Mouse (Mus musculus) limb, embryonic 12.5 days (tissue): ENCODE measurements around the gene Actr1a. TPM values are rescaled to one million over a fixed set of nuclear protein-coding genes. Genes with fewer than 3 reads are reported as not detected.
A peak's percentile ranks its signal among the peaks of the same experiment; 100 is the strongest.

Experiments used
- ATAC-seq: fragments of 200-750 bp; cut with Nextera tagmentation; 2 replicates; pipeline ENCODE4 v1.8.0; 2017; ENCODE audit warnings: low read depth, moderate TSS enrichment; ENCODE audit not compliant: insufficient number of reproducible peaks, insufficient read depth, low FRiP score, low TSS enrichment
- H3K27ac ChIP-seq: fragments of 300-500 bp; sonication (generic); 2 replicates; pipeline ENCODE4 v1.5.1; 2016; ENCODE audit warnings: mild to moderate bottlenecking, moderate library complexity
- H3K27me3 ChIP-seq: fragments of 300-500 bp; sonication (generic); 2 replicates; pipeline ENCODE4 v1.6.1; 2016; ENCODE audit warnings: mild to moderate bottlenecking, moderate library complexity
- H3K36me3 ChIP-seq: fragments of 300-500 bp; sonication (generic); 2 replicates; pipeline ENCODE4 v1.6.1; 2016; ENCODE audit warnings: mild to moderate bottlenecking, moderate library complexity
- H3K4me1 ChIP-seq: fragments of 300-500 bp; sonication (generic); replicated peaks from 2 replicates; pipeline ENCODE4 v1.6.1; 2016
- H3K4me2 ChIP-seq: fragments of 300-500 bp; sonication (generic); 2 replicates; pipeline ENCODE4 v1.6.1; 2016; ENCODE audit warnings: mild to moderate bottlenecking, moderate library complexity
- H3K4me3 ChIP-seq: fragments of 300-500 bp; sonication (generic); replicated peaks from 2 replicates; pipeline ENCODE4 v1.5.1; 2016; ENCODE audit warnings: mild to moderate bottlenecking
- H3K9ac ChIP-seq: fragments of 300-500 bp; sonication (generic); replicated peaks from 2 replicates; pipeline ENCODE4 v1.6.1; 2016; ENCODE audit warnings: mild to moderate bottlenecking, moderate library complexity
- H3K9me3 ChIP-seq: fragments of 300-500 bp; sonication (generic); 2 replicates; pipeline ENCODE4 v1.6.1; 2016; ENCODE audit warnings: mild to moderate bottlenecking, moderate library complexity
- WGBS: fragments of 180-500 bp; shearing (Covaris S2); methylation state at CpG from one replicate; pipeline ENCODE4 v1.1.7; 2016; 5-methylcytosine and 5-hydroxymethylcytosine counted together
- polyA plus RNA-seq: library from polyadenylated mRNA; unstranded; fragments of >200 nt; fragmentation: Nextera tagmentation; extraction: Ambion mirVana; gene quantifications from 2 replicates; pipeline ENCODE4 v1.2.1, GENCODE M21; 2016

Actr1a gene
- polyA plus RNA-seq, 1 experiment from 2014 or later = 147 TPM

DNA sequence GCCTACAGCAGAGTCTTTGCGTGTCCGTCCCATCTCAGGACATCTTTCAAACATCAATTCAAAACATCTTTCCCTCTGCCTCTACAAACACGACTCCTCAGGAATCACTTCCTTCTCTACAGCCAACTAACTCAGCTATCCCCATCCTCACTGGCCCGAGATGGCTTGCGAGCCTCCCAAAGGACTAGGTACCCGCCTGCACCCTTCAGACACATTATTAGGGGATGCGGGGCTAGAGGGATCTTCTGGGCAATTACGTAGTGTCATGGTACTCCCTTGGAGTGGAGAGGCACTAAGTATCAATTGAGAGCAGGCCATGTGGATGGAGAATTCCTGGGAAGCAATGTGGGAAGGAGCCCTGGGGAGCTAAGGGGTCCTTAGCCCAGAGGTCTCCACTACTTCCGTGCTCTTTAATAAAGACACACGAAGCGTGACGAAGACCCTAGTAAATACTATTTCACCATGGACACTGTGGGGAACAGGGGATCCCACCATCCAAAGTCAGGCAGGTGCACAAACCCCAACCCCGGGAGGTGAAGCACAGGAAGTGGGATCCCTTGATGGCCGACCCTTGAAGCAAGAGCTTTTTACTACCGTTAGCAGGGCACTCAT lies 57.7 kb downstream of the Actr1a start:
- Histone ChIP-seq H3K9me3 (no peaks in the 10 kb centered on the region), H3K9ac (peak overlapping the region; percentile 77), H3K4me1 (peaks cover 7% of the 10 kb centered on the region), H3K4me2 (peak overlapping the region; percentile 79), H3K27me3 (peaks cover 9% of the 10 kb centered on the region; the same call in 1 of the 2 replicates), H3K27ac (0 out of 2 replicates have a peak overlapping the region, but pooled peaks have one; percentile 50), H3K4me3 (peak overlapping the region; percentile 71), H3K36me3 (0 out of 2 replicates have a peak, but pooled peaks cover 3% of the 10 kb centered on the region)
- 0 out of 2 replicates have a peak, but pooled peaks have one; percentile 20 for ATAC-seq
- WGBS = 38% methylated on average over 15 of the region's 15 CpGs

DNA sequence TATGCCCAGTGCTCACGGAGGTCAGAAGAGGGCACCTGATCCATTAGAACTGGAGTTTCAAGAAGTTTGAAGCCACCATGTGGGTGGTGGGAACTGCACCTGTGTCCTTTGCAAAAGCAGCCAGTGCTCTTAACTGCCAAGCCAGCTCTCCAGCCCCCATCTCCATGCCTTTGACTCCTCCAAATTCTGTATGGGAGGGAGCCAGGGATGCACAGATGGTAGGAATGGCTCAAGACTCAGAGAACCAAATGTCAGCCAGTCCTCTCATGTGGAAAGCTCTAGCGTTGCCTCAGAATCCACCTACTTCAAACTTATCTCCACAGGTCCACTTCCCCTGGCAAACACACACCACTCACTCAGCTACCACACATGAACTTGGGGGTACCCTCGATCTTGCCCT lies 61.6 kb downstream of the Actr1a start:
- no peaks in the 10 kb centered on the region for H3K9me3 ChIP-seq
- 89% methylated on average over 3 of the region's 3 CpGs for WGBS
- H3K9ac ChIP-seq = no peak overlapping the region
- peaks cover 28% of the 10 kb centered on the region for H3K36me3 ChIP-seq
- no peak for ATAC-seq
- no peak overlapping the region for H3K4me2 ChIP-seq
- H3K4me3 ChIP-seq = no peak overlapping the region
- H3K27me3 ChIP-seq = peaks cover 6% of the 10 kb centered on the region
- peaks cover 20% of the 10 kb centered on the region for H3K4me1 ChIP-seq
- no peak overlapping the region for H3K27ac ChIP-seq

DNA sequence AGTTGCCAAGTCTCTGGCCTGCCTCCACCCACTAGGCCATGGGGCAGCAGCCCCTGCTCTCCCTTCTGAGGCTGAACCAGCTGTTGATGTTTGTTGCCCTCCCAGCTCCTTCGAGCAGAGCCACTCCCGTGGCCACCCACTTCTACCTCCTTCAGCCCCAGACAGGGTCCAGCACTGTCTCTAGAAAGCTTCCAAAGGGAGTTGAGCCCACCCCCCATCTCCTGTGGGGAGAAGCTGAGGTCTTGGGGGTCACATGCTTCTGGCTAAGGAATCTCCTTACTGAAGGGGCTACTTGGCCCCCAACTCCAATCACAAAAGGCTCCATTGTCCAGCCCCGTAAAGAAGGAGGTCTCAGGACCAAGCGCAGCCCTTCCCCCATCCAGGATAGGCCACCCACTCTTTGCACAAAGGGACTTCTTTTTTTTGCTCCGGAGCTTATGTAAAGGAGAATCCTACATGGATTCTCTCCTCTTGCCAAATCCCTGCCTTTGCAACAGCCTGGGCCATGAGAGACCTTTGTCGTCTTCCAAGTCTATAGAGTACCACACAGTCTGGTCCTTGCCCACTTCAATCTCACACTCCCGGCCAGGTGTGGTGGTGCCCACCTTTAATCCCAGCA lies 62.7 kb downstream of the Actr1a start:
- ATAC-seq = no peak
- H3K27ac ChIP-seq = no peak overlapping the region
- no peak overlapping the region for H3K4me3 ChIP-seq
- no peak overlapping the region for H3K4me2 ChIP-seq
- H3K9ac ChIP-seq = no peak overlapping the region
- no peaks in the 10 kb centered on the region for H3K9me3 ChIP-seq
- H3K27me3 ChIP-seq = peaks cover 8% of the 10 kb centered on the region
- H3K4me1 ChIP-seq = peaks cover 21% of the 10 kb centered on the region
- WGBS = 73% methylated on average over 7 of the region's 7 CpGs
- H3K36me3 ChIP-seq = peaks cover 28% of the 10 kb centered on the region

DNA sequence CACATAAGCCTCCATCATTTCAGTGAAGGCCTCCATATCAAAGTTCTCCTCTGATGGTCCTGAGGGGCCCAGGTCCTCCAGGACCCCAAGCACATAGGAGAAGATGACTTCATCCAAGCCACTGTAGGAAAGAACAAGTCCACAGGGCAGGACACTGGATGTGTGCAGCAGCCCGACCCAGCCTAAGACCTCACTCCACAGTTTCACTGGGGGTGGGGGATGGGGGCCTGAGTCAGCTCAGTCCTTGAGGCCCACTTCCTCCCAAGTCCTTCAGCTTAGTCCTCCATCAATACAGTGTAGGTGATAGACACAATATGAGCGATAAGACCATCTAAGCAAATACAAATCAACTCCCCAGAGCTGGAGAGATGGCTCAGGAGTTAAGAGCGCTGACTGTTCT lies 63.6 kb downstream of the Actr1a start:
- Histone ChIP-seq H3K4me3 (no peak overlapping the region), H3K4me2 (no peak overlapping the region), H3K9me3 (no peaks in the 10 kb centered on the region), H3K27me3 (peaks cover 16% of the 10 kb centered on the region), H3K4me1 (peaks cover 24% of the 10 kb centered on the region), H3K9ac (no peak overlapping the region), H3K36me3 (peaks cover 28% of the 10 kb centered on the region), H3K27ac (no peak overlapping the region)
- WGBS = 87% methylated on average over 3 of the region's 3 CpGs
- no peak for ATAC-seq

DNA sequence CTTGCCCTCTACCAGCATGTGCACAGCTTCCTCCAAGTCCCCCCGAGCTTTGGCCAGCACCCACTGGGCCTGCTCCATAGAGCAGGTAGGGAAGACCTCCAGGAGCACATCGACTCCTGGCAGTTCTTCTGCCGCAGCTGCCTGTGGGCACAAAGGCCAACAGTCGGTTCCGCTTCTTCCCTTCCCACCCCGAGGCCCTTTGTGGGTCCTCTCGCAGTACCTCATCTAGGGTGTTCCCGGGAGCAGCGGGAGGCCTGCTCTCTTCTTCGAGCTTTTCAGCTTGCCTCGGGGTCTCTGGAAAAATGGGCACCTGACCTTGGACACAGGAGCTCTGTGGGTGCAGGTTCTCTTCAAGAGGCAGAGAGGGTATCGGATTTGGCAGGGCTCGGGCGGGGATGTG lies 64.2 kb downstream of the Actr1a start:
- ATAC-seq = no peak
- no peak overlapping the region for H3K4me2 ChIP-seq
- peaks cover 23% of the 10 kb centered on the region for H3K27me3 ChIP-seq
- no peaks in the 10 kb centered on the region for H3K9me3 ChIP-seq
- H3K27ac ChIP-seq = no peak overlapping the region
- no peak overlapping the region for H3K9ac ChIP-seq
- H3K36me3 ChIP-seq = peaks cover 28% of the 10 kb centered on the region
- no peak overlapping the region for H3K4me3 ChIP-seq
- peaks cover 30% of the 10 kb centered on the region for H3K4me1 ChIP-seq
- 91% methylated on average over 14 of the region's 14 CpGs for WGBS

DNA sequence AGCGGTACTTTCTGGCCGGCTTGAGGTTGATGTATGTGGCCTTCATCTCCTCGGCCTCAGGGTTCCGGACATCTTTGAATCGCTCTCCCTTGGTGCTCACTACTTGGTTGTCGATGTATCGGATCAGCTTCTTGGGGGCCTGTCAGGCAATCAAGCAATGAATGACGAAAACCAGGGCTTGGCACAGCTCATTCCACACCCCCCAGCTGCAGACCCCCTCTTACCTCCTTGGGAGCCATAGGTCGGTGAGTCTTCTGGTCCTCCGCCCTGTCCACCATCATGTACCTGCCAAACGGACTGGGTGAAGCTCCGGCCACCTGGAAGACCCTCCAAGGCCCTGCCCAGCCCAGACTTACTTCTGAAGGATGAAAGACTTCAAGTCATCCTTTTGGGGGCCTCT lies 64.9 kb downstream of the Actr1a start:
- Histone ChIP-seq H3K27ac (no peak overlapping the region), H3K27me3 (peaks cover 29% of the 10 kb centered on the region), H3K9me3 (no peaks in the 10 kb centered on the region), H3K4me1 (peaks cover 31% of the 10 kb centered on the region), H3K4me2 (no peak overlapping the region), H3K36me3 (peaks cover 28% of the 10 kb centered on the region), H3K9ac (no peak overlapping the region), H3K4me3 (no peak overlapping the region)
- ATAC-seq = no peak
- 94% methylated on average over 12 of the region's 12 CpGs for WGBS

DNA sequence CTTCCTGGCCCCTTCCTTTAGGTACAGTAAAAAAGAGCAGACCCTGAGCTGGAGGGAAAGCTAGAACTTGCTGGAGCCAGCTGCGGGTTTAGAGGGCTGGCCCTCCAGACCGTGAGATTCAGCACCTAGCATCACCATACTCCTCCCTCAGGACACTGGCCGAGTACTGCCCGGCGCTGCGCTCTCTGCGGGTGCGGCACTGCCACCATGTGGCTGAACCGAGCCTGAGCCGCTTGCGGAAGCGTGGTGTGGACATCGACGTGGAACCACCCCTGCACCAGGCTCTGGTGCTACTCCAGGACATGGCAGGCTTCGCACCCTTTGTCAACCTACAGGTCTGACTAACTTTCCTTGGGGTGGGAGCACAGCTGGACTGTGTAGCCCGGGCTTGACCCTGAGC lies 65.6 kb downstream of the Actr1a start:
- WGBS = 6% methylated on average over 16 of the region's 16 CpGs
- H3K4me1 ChIP-seq = peaks cover 31% of the 10 kb centered on the region
- no peak for ATAC-seq
- H3K27ac ChIP-seq = no peak overlapping the region
- peaks cover 36% of the 10 kb centered on the region for H3K27me3 ChIP-seq
- peak overlapping the region; percentile 17 for H3K4me3 ChIP-seq
- peak overlapping the region; percentile 99 for H3K4me2 ChIP-seq
- H3K9ac ChIP-seq = no peak overlapping the region
- no peaks in the 10 kb centered on the region for H3K9me3 ChIP-seq
- H3K36me3 ChIP-seq = peaks cover 28% of the 10 kb centered on the region

DNA sequence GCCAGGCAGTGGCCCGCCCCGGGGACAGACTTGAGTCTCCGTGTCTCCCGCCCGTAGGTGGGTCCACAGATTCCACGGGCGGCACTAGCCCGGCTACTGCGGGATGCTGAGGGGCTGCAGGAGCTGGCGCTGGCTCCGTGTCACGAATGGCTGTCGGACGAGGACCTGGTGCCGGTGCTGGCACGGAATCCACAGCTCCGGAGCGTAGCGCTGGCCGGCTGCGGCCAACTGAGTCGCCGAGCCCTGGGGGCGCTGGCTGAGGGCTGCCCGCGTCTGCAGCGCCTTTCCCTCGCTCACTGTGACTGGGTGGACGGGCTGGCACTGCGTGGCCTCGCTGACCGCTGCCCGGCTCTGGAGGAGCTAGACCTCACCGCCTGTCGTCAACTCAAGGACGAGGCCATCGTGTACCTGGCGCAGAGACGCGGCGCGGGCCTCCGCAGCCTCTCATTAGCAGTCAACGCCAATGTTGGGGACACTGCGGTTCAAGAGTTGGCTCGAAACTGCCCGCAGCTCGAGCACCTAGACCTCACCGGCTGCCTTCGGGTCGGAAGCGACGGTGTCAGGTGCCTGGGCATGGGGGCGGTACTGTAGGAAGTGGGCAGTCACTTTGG lies 66.4 kb downstream of the Actr1a start:
- Histone ChIP-seq H3K9ac (peak overlapping the region; percentile 73), H3K27ac (peak overlapping the region; percentile 84), H3K4me1 (peaks cover 31% of the 10 kb centered on the region), H3K27me3 (peaks cover 44% of the 10 kb centered on the region), H3K36me3 (peaks cover 28% of the 10 kb centered on the region), H3K9me3 (no peaks in the 10 kb centered on the region), H3K4me2 (peak overlapping the region; percentile 99), H3K4me3 (peak overlapping the region; percentile 69)
- 3% methylated on average over 54 of the region's 54 CpGs for WGBS
- peak; percentile 6; the same call in 1 of the 2 replicates for ATAC-seq

DNA sequence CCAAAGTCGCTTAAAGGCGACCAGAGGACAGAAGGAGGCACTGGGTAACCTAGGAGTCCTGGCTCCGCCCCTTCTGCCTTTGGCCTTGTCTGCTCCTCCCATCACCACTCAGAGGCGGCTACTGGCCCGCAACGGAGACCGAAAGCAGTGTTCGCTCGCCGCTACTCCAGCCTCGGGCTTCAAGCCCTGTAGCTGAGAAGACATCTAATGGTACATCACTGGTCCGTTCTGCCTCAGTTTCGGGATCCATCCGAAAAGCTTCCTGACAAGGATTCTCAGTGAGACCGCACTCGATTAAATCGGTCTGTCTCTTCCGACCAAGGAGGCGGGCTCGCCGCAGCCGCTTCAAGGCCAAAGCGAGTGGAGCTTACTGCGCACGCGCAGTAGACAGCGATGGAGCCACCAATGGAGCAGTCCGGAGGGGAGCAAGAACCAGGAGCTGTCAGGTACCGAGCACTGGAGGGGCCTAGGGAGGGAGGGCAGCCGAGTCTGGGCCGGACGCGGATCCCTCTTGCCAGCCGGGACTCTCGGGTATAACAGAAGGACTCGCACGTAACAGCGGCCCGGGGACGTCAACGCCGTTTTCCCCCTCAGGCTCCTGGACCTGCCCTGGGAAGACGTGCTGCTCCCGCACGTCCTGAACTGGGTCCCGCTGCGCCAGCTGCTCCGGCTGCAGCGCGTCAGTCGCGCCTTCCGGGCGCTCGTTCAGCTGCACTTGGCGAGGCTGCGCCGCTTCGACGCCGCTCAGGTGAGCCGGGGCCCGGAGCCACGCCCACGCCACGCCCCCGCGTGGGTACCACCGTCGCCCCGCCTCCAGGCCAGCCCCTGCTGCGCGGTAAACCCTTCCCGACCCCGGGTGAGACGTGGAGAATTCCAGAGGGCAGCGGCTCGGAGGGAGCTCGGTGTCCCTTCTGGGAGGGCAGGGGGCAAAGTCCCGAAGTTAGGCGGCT lies 67.2 kb downstream of the Actr1a start, which contains the start of gene Fbxl15:
Gene Fbxl15, plus strand, starts transcription at position 104 of the 950 bp plus-strand sequence.
- H3K9me3 ChIP-seq = no peaks in the 10 kb centered on the region
- H3K27ac ChIP-seq = peak within 1 kb of the TSS; percentile 84
- peak within 1 kb of the TSS; percentile 99 for H3K4me2 ChIP-seq
- H3K4me1 ChIP-seq = peaks cover 31% of the 10 kb centered on the region
- H3K27me3 ChIP-seq = peaks cover 52% of the 10 kb centered on the region
- WGBS = under 1% methylated on average over 81 of the region's 81 CpGs
- peak within 1 kb of the TSS; percentile 73 for H3K9ac ChIP-seq
- peak; percentile 84 for ATAC-seq
- peak within 1 kb of the TSS; percentile 69 for H3K4me3 ChIP-seq
- peaks cover 28% of the 10 kb centered on the region for H3K36me3 ChIP-seq

DNA sequence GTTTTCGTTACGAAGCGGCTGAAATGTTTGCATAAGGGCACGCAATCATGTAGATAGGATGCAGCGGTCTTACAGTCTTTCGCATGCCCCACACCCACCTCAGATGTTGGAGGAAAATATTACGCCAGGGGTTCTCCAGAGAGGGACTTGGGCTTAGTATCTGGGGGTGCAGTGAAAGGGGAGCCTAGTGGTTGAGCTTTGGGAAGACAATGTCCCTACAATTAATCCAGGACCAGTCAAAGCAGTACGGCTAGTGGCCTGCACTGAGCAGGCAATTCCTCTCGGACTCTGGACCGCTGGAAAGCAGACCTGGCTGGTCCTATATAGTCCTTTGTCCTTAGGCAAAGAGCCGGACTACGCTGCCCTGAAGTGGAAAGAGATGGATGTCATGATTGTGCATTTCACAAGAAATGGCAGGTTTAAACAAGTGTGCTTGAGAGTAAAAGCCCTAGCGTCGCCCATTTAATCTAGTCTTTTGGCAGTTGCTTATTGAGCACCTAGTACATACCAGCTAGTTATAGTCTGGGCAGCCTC lies 68.0 kb downstream of the Actr1a start:
- H3K27me3 ChIP-seq = peaks cover 60% of the 10 kb centered on the region
- no peaks in the 10 kb centered on the region for H3K9me3 ChIP-seq
- H3K36me3 ChIP-seq = peaks cover 23% of the 10 kb centered on the region
- WGBS = 35% methylated on average over 14 of the region's 14 CpGs
- peaks cover 31% of the 10 kb centered on the region for H3K4me1 ChIP-seq
- H3K4me2 ChIP-seq = peak overlapping the region; percentile 99
- no peak for ATAC-seq
- no peak overlapping the region for H3K27ac ChIP-seq
- no peak overlapping the region for H3K9ac ChIP-seq
- H3K4me3 ChIP-seq = peak overlapping the region; percentile 69
